Mouse (Mus musculus): ENCODE data around the gene Limd1. TPM values are rescaled to one million over a fixed set of nuclear protein-coding genes. Genes with fewer than 3 reads are reported as not detected.

Gene Limd1
- polyA plus RNA-seq, 1 experiment from 2014 or later: 39.2 TPM

DNA sequence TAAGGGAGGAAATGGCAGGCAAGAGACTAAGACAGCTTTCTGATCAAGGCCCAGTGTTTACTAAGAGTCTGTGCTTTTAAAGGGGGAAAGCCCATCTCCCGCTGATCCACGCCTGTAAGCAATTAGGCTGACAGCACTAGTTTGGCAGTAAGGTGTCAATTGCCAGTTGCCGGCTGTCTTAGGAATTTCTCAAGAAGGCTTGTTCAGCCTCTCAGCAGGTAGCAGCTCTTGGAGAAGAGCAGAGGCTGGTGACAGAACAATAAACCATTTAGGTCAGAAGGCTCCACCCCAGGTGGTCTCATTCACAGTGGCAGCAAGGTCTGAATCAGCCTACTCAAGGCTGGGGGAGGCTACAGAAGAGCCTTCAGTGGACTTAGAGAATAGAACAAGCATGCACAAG lies 76.1 kb downstream of the Limd1 start:
- no peak for ATAC-seq (ENCODE audit: low FRiP score)
- H3K4me2 ChIP-seq (replicated peaks): no peak overlapping the region
- H3K27ac ChIP-seq: no peak overlapping the region
- 7% methylated on average over 3 of the region's 3 CpGs for WGBS
- peaks cover 3% of the 10 kb centered on the region for H3K4me1 ChIP-seq
- peaks cover 70% of the 10 kb centered on the region for H3K36me3 ChIP-seq
- H3K9ac ChIP-seq: no peak overlapping the region
- H3K9me3 ChIP-seq (replicated peaks): no peaks in the 10 kb centered on the region
- H3K4me3 ChIP-seq: no peak overlapping the region
- no peaks in the 10 kb centered on the region for H3K27me3 ChIP-seq

Other genes starting within 250 kb of the Limd1 start
- gene Tmem158, start 217.9 kb upstream of the Limd1 start, polyA plus RNA-seq (2016; fragmentation: Nextera tagmentation; extraction: Ambion mirVana): 17.6 and 18.5 TPM in 2 replicates
- 898 and 1,119 TPM in 2 replicates for gene Lars2, start 111.8 kb upstream of the Limd1 start, polyA plus RNA-seq (2016; fragmentation: Nextera tagmentation; extraction: Ambion mirVana)
- gene Sacm1l, start 51.1 kb downstream of the Limd1 start, polyA plus RNA-seq (2016; fragmentation: Nextera tagmentation; extraction: Ambion mirVana): 53.4 and 59.8 TPM in 2 replicates
- gene Slc6a20b, start 153.9 kb downstream of the Limd1 start, polyA plus RNA-seq (2016; fragmentation: Nextera tagmentation; extraction: Ambion mirVana): 0.27 and 0.38 TPM in 2 replicates
- gene Ccr9, start 199.7 kb downstream of the Limd1 start, polyA plus RNA-seq (2016; fragmentation: Nextera tagmentation; extraction: Ambion mirVana): 0.25 and 0.29 TPM in 2 replicates
- gene Slc6a20a, start 200.2 kb downstream of the Limd1 start, polyA plus RNA-seq (2016; fragmentation: Nextera tagmentation; extraction: Ambion mirVana): 1.5 and 1.6 TPM in 2 replicates
- gene Lztfl1, start 239.0 kb downstream of the Limd1 start, polyA plus RNA-seq (2016; fragmentation: Nextera tagmentation; extraction: Ambion mirVana): 53.2 and 57.4 TPM in 2 replicates

All from hindbrain, embryonic 12.5 days (tissue).